Mouse (Mus musculus) heart, postnatal 0 days (tissue): ENCODE results near the gene Prss57. TPM values are rescaled to one million over a fixed set of nuclear protein-coding genes. Genes with fewer than 3 reads are reported as not detected.

Source experiments
- ATAC-seq: fragments of 200-750 bp; cut with Nextera tagmentation; 2 replicates; pipeline ENCODE4 v1.8.0; 2017; ENCODE audit warnings: low read depth, moderate number of reproducible peaks, moderate library complexity; ENCODE audit not compliant: insufficient read depth
- DNase-seq: peaks from one replicate; pipeline ENCODE4 v3.0.0-alpha.2; 2016; ENCODE audit warnings: low spot score
- H3K27ac ChIP-seq: fragments of 300-500 bp; sonication (generic); 2 replicates; pipeline ENCODE4 v1.5.1; 2014; ENCODE audit warnings: low read depth, mild to moderate bottlenecking
- H3K27me3 ChIP-seq: fragments of 300-500 bp; sonication (generic); 2 replicates; pipeline ENCODE4 v1.6.1; 2014; ENCODE audit warnings: low read length, mixed read lengths; ENCODE audit not compliant: control insufficient read depth, insufficient read depth
- H3K36me3 ChIP-seq: fragments of 300-500 bp; sonication (generic); replicated peaks from 2 replicates; pipeline ENCODE4 v1.6.1; 2014; ENCODE audit warnings: low read length, mixed read lengths; ENCODE audit not compliant: control insufficient read depth, insufficient read depth
- H3K4me1 ChIP-seq: fragments of 300-500 bp; sonication (generic); 2 replicates; pipeline ENCODE4 v1.6.1; 2014; ENCODE audit warnings: antibody characterized with exemption; ENCODE audit not compliant: control insufficient read depth, insufficient read depth
- H3K4me2 ChIP-seq: fragments of 300-500 bp; sonication (generic); 2 replicates; pipeline ENCODE4 v1.6.1; 2014; ENCODE audit warnings: low read depth, mild to moderate bottlenecking, low read length, moderate library complexity
- H3K4me3 ChIP-seq: fragments of 300-500 bp; sonication (generic); 2 replicates; pipeline ENCODE4 v1.5.1; 2014; ENCODE audit warnings: low read depth, low read length
- H3K9ac ChIP-seq: fragments of 300-500 bp; sonication (generic); replicated peaks from 2 replicates; pipeline ENCODE4 v1.6.1; 2014; ENCODE audit warnings: low read depth, low read length, mixed read lengths
- H3K9me3 ChIP-seq: fragments of 300-500 bp; sonication (generic); replicated peaks from 2 replicates; pipeline ENCODE4 v1.6.1; 2016; ENCODE audit warnings: low read length; ENCODE audit not compliant: control insufficient read depth
- CTCF ChIP-seq: IDR thresholded peaks from 2 replicates; pipeline ENCODE4 v1.5.1; 2016; ENCODE audit warnings: antibody characterized with exemption, control low read depth, low read depth
- EP300 ChIP-seq: IDR thresholded peaks from 2 replicates; pipeline ENCODE4 v1.6.1; 2016; ENCODE audit warnings: antibody characterized with exemption, low read depth
- WGBS: fragments of 180-500 bp; shearing (Covaris S2); extraction: QIAGEN DNeasy Blood & Tissue Kit; methylation state at CpG from one replicate; pipeline ENCODE4 v1.1.7; 2014; 5-methylcytosine and 5-hydroxymethylcytosine counted together
- polyA plus RNA-seq: library from polyadenylated mRNA; unstranded; fragments of >200 nt; fragmentation: Nextera tagmentation; extraction: Ambion mirVana; gene quantifications from 2 replicates; pipeline ENCODE4 v1.2.1, GENCODE M21; 2015
- total RNA-seq: library from RNA; depleted of rRNA; stranded (reverse); fragments of >200 nt; gene quantifications from 2 replicates; pipeline ENCODE4 v1.2.3, GENCODE M21; 2014; ENCODE audit warnings: low replicate concordance

The Prss57 gene
- total and polyA plus RNA-seq, 2 experiments from 2014 or later: 1.3 TPM; not detected in 1

DNA sequence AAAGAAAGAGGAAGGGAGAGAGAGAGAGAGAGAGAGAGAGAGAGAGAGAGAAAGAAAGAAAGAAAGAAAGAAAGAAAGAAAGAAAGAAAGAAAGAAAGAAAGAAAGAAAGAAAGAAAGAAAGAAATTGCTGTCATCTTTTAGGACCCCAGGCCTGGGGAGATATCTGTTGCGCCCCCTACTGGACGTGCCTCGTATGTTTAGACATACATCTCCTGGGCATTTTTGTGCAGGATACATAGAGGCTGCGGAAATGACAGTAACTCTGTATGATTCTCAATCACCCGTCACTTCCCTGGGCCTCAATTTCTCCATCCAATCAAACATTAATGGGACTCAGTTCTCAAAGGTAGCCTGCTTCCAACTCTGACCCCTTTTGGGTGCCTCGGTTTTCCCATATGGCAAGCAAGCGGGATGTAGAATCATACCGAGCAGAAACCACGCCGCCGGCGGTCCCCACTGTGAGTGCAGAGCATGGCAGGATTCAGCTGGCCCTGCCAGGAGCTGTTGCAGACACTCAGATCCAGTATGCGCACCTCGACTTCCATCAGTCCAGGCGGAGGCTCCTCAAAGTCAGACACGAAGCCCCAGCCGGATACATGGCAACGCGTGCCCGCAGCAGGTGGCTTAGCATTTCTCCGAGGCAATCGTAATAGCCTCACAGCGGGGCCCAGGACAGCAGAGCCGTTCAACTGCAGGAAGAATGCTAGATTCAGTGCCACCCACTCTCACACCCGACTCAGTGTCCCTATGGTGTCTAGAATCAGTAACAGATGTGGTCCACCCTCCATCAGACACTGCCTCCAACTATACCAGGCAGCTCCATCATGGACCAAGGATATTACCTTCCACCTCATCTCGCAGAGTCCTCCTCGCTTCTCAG, 6.6 kb downstream of the Prss57 start:
- Histone ChIP-seq H3K36me3 (no peaks in the 10 kb centered on the region), H3K4me3 (no peak overlapping the region), H3K27ac (no peak overlapping the region), H3K4me2 (no peak overlapping the region), H3K27me3 (peaks cover 7% of the 10 kb centered on the region), H3K9me3 (no peaks in the 10 kb centered on the region), H3K4me1 (peaks cover 4% of the 10 kb centered on the region; the same call in 1 of the 2 replicates), H3K9ac (no peak overlapping the region)
- ATAC-seq (no peak), DNase-seq (no peak)
- TF ChIP-seq CTCF: peak; percentile 41
- no peak for TF ChIP-seq EP300
- WGBS: 41% methylated on average over 27 of the region's 27 CpGs

DNA sequence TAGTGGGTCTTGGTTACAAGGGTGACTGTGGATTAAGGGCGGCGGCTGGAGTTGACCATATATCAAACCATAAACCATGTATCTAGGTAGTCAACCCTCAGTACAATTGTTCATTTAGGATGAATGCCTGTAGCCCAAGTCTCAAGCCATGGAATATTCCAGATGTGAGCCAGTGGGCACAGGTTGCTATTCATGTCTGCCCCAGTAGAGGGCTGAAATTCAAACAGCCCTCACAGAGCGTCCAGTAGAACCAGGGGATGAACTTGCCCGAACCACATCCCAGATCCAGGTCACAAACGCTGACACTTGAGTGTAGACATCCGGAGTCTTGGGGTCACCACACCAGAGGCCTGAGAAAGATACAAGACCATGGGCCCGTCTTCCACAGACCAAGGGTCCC, 7.7 kb downstream of the Prss57 start:
- Histone ChIP-seq H3K4me1 (peaks cover 4% of the 10 kb centered on the region; the same call in 1 of the 2 replicates), H3K27ac (no peak overlapping the region), H3K4me3 (no peak overlapping the region), H3K4me2 (no peak overlapping the region), H3K27me3 (peaks cover 10% of the 10 kb centered on the region), H3K9me3 (no peaks in the 10 kb centered on the region), H3K9ac (no peak overlapping the region), H3K36me3 (no peaks in the 10 kb centered on the region)
- DNase-seq (no peak), ATAC-seq (no peak)
- WGBS: 59% methylated on average over 7 of the region's 7 CpGs
- TF ChIP-seq EP300 (no peak), CTCF (peak; percentile 42)

DNA sequence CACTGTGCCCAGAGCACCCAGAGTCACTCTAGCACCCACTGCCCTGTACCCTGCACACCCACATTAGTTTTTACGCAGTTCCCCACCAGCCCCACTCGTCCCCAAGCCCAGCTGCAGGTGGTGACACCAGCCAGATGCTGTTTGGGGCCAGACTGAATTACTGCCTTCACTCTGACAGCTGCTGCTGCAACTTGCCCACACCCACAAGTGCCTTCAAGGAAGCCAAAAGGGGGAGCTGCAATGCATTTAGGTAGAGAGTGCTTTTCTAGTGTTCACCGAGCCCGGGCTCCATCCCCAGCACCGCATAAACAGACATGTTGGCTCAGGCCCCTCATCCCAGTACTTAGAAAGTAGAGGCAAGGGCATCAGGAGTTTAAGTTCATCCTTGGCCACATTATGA, 8.8 kb downstream of the Prss57 start:
- Histone ChIP-seq H3K9me3 (no peaks in the 10 kb centered on the region), H3K9ac (no peak overlapping the region), H3K27ac (no peak overlapping the region), H3K4me3 (no peak overlapping the region), H3K27me3 (peaks cover 13% of the 10 kb centered on the region), H3K36me3 (no peaks in the 10 kb centered on the region), H3K4me1 (peaks cover 7% of the 10 kb centered on the region), H3K4me2 (no peak overlapping the region)
- ATAC-seq: no peak
- TF ChIP-seq EP300 (no peak), CTCF (no peak)
- WGBS: 79% methylated on average over 5 of the region's 5 CpGs
- DNase-seq: no peak

DNA sequence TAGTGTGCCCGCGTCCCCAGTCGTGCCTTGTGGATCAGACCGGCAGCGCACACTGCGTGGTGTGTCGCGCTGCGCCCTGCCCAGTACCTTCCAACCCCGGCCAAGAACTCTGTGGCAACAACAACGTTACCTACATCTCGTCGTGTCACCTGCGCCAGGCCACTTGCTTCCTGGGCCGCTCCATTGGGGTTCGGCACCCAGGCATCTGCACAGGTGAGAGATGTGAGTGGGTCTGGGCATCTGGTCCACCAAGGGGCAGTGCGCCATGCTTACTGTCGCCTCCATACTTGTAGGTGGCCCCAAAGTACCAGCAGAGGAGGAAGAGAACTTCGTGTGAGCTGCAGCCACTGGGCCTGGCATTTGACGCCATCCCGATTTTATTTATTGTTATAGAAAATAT, 9.6 kb downstream of the Prss57 start:
- Histone ChIP-seq H3K27ac (no peak overlapping the region), H3K27me3 (peaks cover 13% of the 10 kb centered on the region), H3K4me1 (peaks cover 7% of the 10 kb centered on the region), H3K9ac (no peak overlapping the region), H3K4me3 (peak overlapping the region; percentile 39; the same call in 1 of the 2 replicates), H3K9me3 (no peaks in the 10 kb centered on the region), H3K4me2 (peak overlapping the region; percentile 67; the same call in 1 of the 2 replicates), H3K36me3 (no peaks in the 10 kb centered on the region)
- TF ChIP-seq EP300: no peak
- TF ChIP-seq CTCF: no peak
- no peak for ATAC-seq
- no peak for DNase-seq
- 47% methylated on average over 21 of the region's 21 CpGs for WGBS

DNA sequence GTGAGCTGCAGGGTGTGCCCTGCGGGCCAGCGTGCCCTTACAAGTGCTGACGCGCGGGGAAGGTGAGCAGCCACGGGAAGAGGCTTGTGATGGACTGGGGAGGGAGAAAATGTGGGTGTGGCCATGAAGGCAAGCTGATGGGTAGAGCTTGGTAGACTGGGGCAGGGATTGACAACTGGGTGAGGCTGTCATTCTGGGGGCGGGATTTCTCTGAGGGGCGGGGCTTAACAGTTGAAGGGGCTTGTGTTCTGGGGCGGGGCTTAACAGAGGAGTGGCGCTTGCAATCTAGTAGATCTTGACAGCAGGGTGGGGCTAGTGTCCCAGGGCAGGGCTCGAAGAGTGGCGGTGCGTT, 10.1 kb downstream of the Prss57 start:
- ATAC-seq (no peak), DNase-seq (no peak)
- Histone ChIP-seq H3K27me3 (peaks cover 13% of the 10 kb centered on the region), H3K9ac (no peak overlapping the region), H3K36me3 (no peaks in the 10 kb centered on the region), H3K9me3 (no peaks in the 10 kb centered on the region), H3K4me3 (peak overlapping the region; percentile 39), H3K27ac (no peak overlapping the region), H3K4me1 (peaks cover 7% of the 10 kb centered on the region), H3K4me2 (peak overlapping the region; percentile 67)
- 2% methylated on average over 13 of the region's 13 CpGs for WGBS
- no peak for TF ChIP-seq CTCF
- TF ChIP-seq EP300: no peak
